Mouse (Mus musculus) layer of hippocampus, postnatal 36 days (tissue): Measurements from ENCODE around the gene Brpf3. TPM values are rescaled to one million over a fixed set of nuclear protein-coding genes. Genes with fewer than 3 reads are reported as not detected.
"Not testable (repeated sequence)": the region's sequence is repeated elsewhere in the genome, so short reads cannot be mapped to it uniquely, and the experiment has no call there.

Experiments used
- DNase-seq, 2 experiments: peaks; one replicate each; pipeline ENCODE4 v3.0.0; 2022
- total RNA-seq, 2 experiments: library from RNA; stranded (reverse); gene quantifications; 2 replicates each; pipeline ENCODE4 v1.2.3; 2021

Brpf3 gene
- total RNA-seq, 2 experiments from 2014 or later = 39.4 to 45.4 TPM

GRCm38 (mm10) chr17:28827665-28828231 is 26.9 kb downstream of the Brpf3 start:
- no peak for DNase-seq

GRCm38 (mm10) chr17:28829120-28829519 is 28.2 kb downstream of the Brpf3 start:
- no peak for DNase-seq

- DNase-seq = no peak
Observed at GRCm38 (mm10) chr17:28831065-28831464, 30.2 kb downstream of the Brpf3 start.

- DNase-seq = no peak
Observed at GRCm38 (mm10) chr17:28832040-28832439, 31.1 kb downstream of the Brpf3 start.

- DNase-seq = no peak
Observed at GRCm38 (mm10) chr17:28832875-28833274, 32.0 kb downstream of the Brpf3 start.

GRCm38 (mm10) chr17:28834676-28835075 is 33.8 kb downstream of the Brpf3 start:
- no peak for DNase-seq

- DNase-seq = no peak
Observed at GRCm38 (mm10) chr17:28837840-28838239, 37.0 kb downstream of the Brpf3 start.

- not testable (repeated sequence) for DNase-seq
Observed at GRCm38 (mm10) chr17:28841947-28842346, 41.1 kb downstream of the Brpf3 start.

- no peak for DNase-seq
Observed at GRCm38 (mm10) chr17:28843665-28844064, 42.8 kb downstream of the Brpf3 start.

GRCm38 (mm10) chr17:28846974-28847617 is 46.2 kb downstream of the Brpf3 start:
- peak in 1 of 2 experiments; percentile 29 for DNase-seq

- DNase-seq = no peak
Observed at GRCm38 (mm10) chr17:28850511-28850910, 49.6 kb downstream of the Brpf3 start.

GRCm38 (mm10) chr17:28854377-28854776 is 53.5 kb downstream of the Brpf3 start:
- DNase-seq = no peak

- no peak for DNase-seq
Observed at GRCm38 (mm10) chr17:28855166-28855885, 54.4 kb downstream of the Brpf3 start.

GRCm38 (mm10) chr17:28856030-28856429 is 55.1 kb downstream of the Brpf3 start:
- DNase-seq = no peak

- DNase-seq = no peak
Observed at GRCm38 (mm10) chr17:28858205-28858604, 57.3 kb downstream of the Brpf3 start, which contains the start of gene Pnpla1. Gene Pnpla1, plus strand, starts transcription at chr17:28858411.

GRCm38 (mm10) chr17:28863926-28864325 is 63.0 kb downstream of the Brpf3 start:
- no peak for DNase-seq

- DNase-seq = no peak
Observed at GRCm38 (mm10) chr17:28864464-28864863, 63.6 kb downstream of the Brpf3 start.

GRCm38 (mm10) chr17:28866921-28867320 is 66.0 kb downstream of the Brpf3 start:
- DNase-seq = no peak

GRCm38 (mm10) chr17:28867381-28867780 is 66.5 kb downstream of the Brpf3 start:
- DNase-seq = no peak

GRCm38 (mm10) chr17:28869412-28870110 is 68.7 kb downstream of the Brpf3 start:
- DNase-seq = peak; percentile 59 to 69

GRCm38 (mm10) chr17:28870435-28870834 is 69.5 kb downstream of the Brpf3 start:
- no peak for DNase-seq

- no peak for DNase-seq
Observed at GRCm38 (mm10) chr17:28871831-28872230, 70.9 kb downstream of the Brpf3 start.

GRCm38 (mm10) chr17:28872322-28872721 is 71.4 kb downstream of the Brpf3 start:
- no peak for DNase-seq
